In genomic region chr11:87467491-87468277, GRCm38 (mm10) we compare ENCODE assay signal across 11 mouse cellular contexts.
DNase-seq lines count a peak whose midpoint lies in the region; ATAC-seq and TF ChIP-seq lines count a peak whose summit lies in the region.
"Had no signal": no experiment of that assay in that cellular context is flagged by ENCODE, and none has a peak within 500 bp of the region (broad histone marks: within the 10 kb centered on the region; RNA-seq: fewer than 3 reads in every experiment).

No protein-coding gene starts in this region.

- DNase-seq in kidney, adult 8-10 months, result no peak
- DNase-seq in CH12.LX (ENCODE audit: extremely low read depth), result no peak
- no peak for DNase-seq in midbrain, embryonic 10.5 days (ENCODE audit: low spot score)
- DNase-seq in retina, postnatal 1 day, result no peak
- DNase-seq in embryo, embryonic 11 days, result no peak
- DNase-seq: cerebellum, adult 2 months had no signal

- no peak overlapping the region for H3K27ac ChIP-seq in kidney, embryonic 16.5 days (ENCODE audit: low read length)
- 0 out of 2 replicates have a peak overlapping the region, but pooled peaks have one; percentile 12 for H3K27ac ChIP-seq in CH12.LX (ENCODE audit: insufficient read depth, low read depth)
- no peak overlapping the region for H3K27ac ChIP-seq in intestine, embryonic 16.5 days (ENCODE audit: low read length)
- H3K27ac ChIP-seq in stomach, embryonic 15.5 days, result no peak overlapping the region; the same call in 1 of the 2 replicates
- no peak overlapping the region for H3K27ac ChIP-seq in midbrain, embryonic 10.5 days (replicated peaks)
- H3K27ac ChIP-seq: neural tube, embryonic 12.5 days had no signal

- H3K4me3 ChIP-seq in kidney, embryonic 16.5 days (ENCODE audit: low read length), result no peak overlapping the region
- peak overlapping the region in 1 of 3 experiments; percentile 21 for H3K4me3 ChIP-seq in CH12.LX (replicated peaks in 1 of 3; ENCODE audit: low read depth in 2 of 3, low read length in 2 of 3, poor library complexity in 1 of 3)
- H3K4me3 ChIP-seq in intestine, embryonic 16.5 days (ENCODE audit: low read length), result no peak overlapping the region
- H3K4me3 ChIP-seq in stomach, embryonic 15.5 days (replicated peaks), result no peak overlapping the region
- no peak overlapping the region for H3K4me3 ChIP-seq in midbrain, embryonic 10.5 days
- H3K4me3 ChIP-seq: erythroblast, embryonic 14.5 days; neural tube, embryonic 12.5 days had no signal

- peaks cover 16% of the 10 kb centered on the region for H3K4me1 ChIP-seq in kidney, embryonic 16.5 days (ENCODE audit: insufficient read depth, low read length)
- peaks cover 13 to 54% of the 10 kb centered on the region in 2 experiments for H3K4me1 ChIP-seq in CH12.LX (ENCODE audit: control insufficient read depth in 1 of 2, insufficient read depth in 2 of 2)
- H3K4me1 ChIP-seq in intestine, embryonic 16.5 days (ENCODE audit: control insufficient read depth, insufficient read depth, low read length), result peaks cover 5% of the 10 kb centered on the region
- H3K4me1 ChIP-seq in stomach, embryonic 15.5 days, result peaks cover 12% of the 10 kb centered on the region; the same call in 1 of the 2 replicates
- peaks cover 20% of the 10 kb centered on the region for H3K4me1 ChIP-seq in midbrain, embryonic 10.5 days
- H3K4me1 ChIP-seq: neural tube, embryonic 12.5 days had no signal

- ATAC-seq in kidney, embryonic 16.5 days (ENCODE audit: low FRiP score, low TSS enrichment), result no peak
- no peak for ATAC-seq in intestine, embryonic 16.5 days
- no peak for ATAC-seq in stomach, embryonic 15.5 days (ENCODE audit: insufficient read depth, low FRiP score, low read depth)

- H3K9me3 ChIP-seq in kidney, embryonic 16.5 days (ENCODE audit: low read length), result no peaks in the 10 kb centered on the region
- H3K9me3 ChIP-seq in CH12.LX (replicated peaks; ENCODE audit: low read length), result no peaks in the 10 kb centered on the region
- H3K9me3 ChIP-seq in intestine, embryonic 16.5 days (ENCODE audit: control insufficient read depth, low read length), result no peaks in the 10 kb centered on the region
- H3K9me3 ChIP-seq in stomach, embryonic 15.5 days, result no peaks in the 10 kb centered on the region
- no peaks in the 10 kb centered on the region for H3K9me3 ChIP-seq in midbrain, embryonic 10.5 days (replicated peaks)
- H3K9me3 ChIP-seq: neural tube, embryonic 12.5 days had no signal

- H3K9ac ChIP-seq in kidney, embryonic 16.5 days (replicated peaks; ENCODE audit: low read length), result 0 out of 2 replicates have a peak overlapping the region, but pooled peaks have one; percentile 7
- H3K9ac ChIP-seq in CH12.LX (ENCODE audit: insufficient read depth, low read depth), result peak overlapping the region; percentile 59
- H3K9ac ChIP-seq in intestine, embryonic 16.5 days (ENCODE audit: low read depth, low read length), result peak overlapping the region; percentile 38; the same call in 1 of the 2 replicates
- no peak overlapping the region for H3K9ac ChIP-seq in stomach, embryonic 15.5 days
- H3K9ac ChIP-seq: neural tube, embryonic 12.5 days had no signal

- in situ Hi-C loops in CH12.LX (cut with MboI; ENCODE audit: low pct_ligation_motif_present, low pct_unique_long_range_greater_than_20kb, low sequenced_read_pairs), result no loop called here

- dilution Hi-C loops in CH12.LX (cut with MboI; ENCODE audit: extremely low pct_ligation_motif_present, extremely low pct_unique_long_range_greater_than_20kb, low sequenced_read_pairs), result no loop called here

- TF ChIP-seq RAD21 in CH12.LX (IDR thresholded peaks at IDR 0.05; ENCODE audit: low read depth, low read length), result no peak

- TF ChIP-seq POLR2A in CH12.LX (IDR thresholded peaks at IDR 0.05; ENCODE audit: low read depth, low read length), result no peak; the same call in 1 of the 2 replicates

- no peaks in the 10 kb centered on the region for H3K79me2 ChIP-seq in CH12.LX (replicated peaks; ENCODE audit: control insufficient read depth, extremely low read depth, insufficient read depth, poor library complexity, severe bottlenecking)

- no peak for TF ChIP-seq EP300 in CH12.LX (IDR thresholded peaks at IDR 0.05; ENCODE audit: low read length)

- H3K27me3 ChIP-seq in kidney, embryonic 16.5 days (ENCODE audit: insufficient read depth, low read length), result no peaks in the 10 kb centered on the region
- H3K27me3 ChIP-seq in CH12.LX (replicated peaks), result no peaks in the 10 kb centered on the region
- no peaks in the 10 kb centered on the region for H3K27me3 ChIP-seq in intestine, embryonic 16.5 days (replicated peaks; ENCODE audit: control insufficient read depth, insufficient read depth, low read length)
- H3K27me3 ChIP-seq in stomach, embryonic 15.5 days (replicated peaks), result no peaks in the 10 kb centered on the region
- peaks cover 18% of the 10 kb centered on the region for H3K27me3 ChIP-seq in midbrain, embryonic 10.5 days (ENCODE audit: low read depth, poor library complexity, severe bottlenecking)
- H3K27me3 ChIP-seq: neural tube, embryonic 12.5 days had no signal

- 17% methylated on average over 19 of the region's 19 CpGs for WGBS in kidney, embryonic 16.5 days
- WGBS in intestine, embryonic 16.5 days, result 24% methylated on average over 19 of the region's 19 CpGs
- WGBS in stomach, embryonic 15.5 days, result 31% methylated on average over 19 of the region's 19 CpGs
- WGBS in midbrain, embryonic 10.5 days, result 70% methylated on average over 19 of the region's 19 CpGs

- no peak for TF ChIP-seq CTCF in CH12.LX (conservative IDR thresholded peaks at IDR 0.05 in 1 of 2, IDR thresholded peaks at IDR 0.05 in 1 of 2; ENCODE audit: low read depth in 2 of 2, low read length in 2 of 2)

- H3K4me2 ChIP-seq in kidney, embryonic 16.5 days (replicated peaks; ENCODE audit: low read depth, low read length), result peak overlapping the region; percentile 24
- peak overlapping the region; percentile 30 for H3K4me2 ChIP-seq in CH12.LX (ENCODE audit: insufficient read depth, low read depth, poor library complexity, severe bottlenecking)
- H3K4me2 ChIP-seq in intestine, embryonic 16.5 days (ENCODE audit: low read depth, low read length), result 0 out of 2 replicates have a peak overlapping the region, but pooled peaks have one; percentile 1
- peak overlapping the region; percentile 29 for H3K4me2 ChIP-seq in stomach, embryonic 15.5 days
- H3K4me2 ChIP-seq: neural tube, embryonic 12.5 days had no signal

- H3K36me3 ChIP-seq in kidney, embryonic 16.5 days (ENCODE audit: insufficient read depth, low read length), result no peaks in the 10 kb centered on the region
- no peaks in the 10 kb centered on the region for H3K36me3 ChIP-seq in CH12.LX (replicated peaks in 1 of 2; ENCODE audit: control insufficient read depth in 1 of 2, insufficient read depth in 1 of 2, low read length in 1 of 2)
- H3K36me3 ChIP-seq in intestine, embryonic 16.5 days (ENCODE audit: control insufficient read depth, insufficient read depth, low read length), result no peaks in the 10 kb centered on the region
- no peaks in the 10 kb centered on the region for H3K36me3 ChIP-seq in stomach, embryonic 15.5 days
- no peaks in the 10 kb centered on the region for H3K36me3 ChIP-seq in midbrain, embryonic 10.5 days
- H3K36me3 ChIP-seq: neural tube, embryonic 12.5 days had no signal

TF ChIP-seq in CH12.LX, 34 proteins besides CTCF, POLR2A, EP300 and RAD21:
- TF ChIP-seq CHD2 (IDR thresholded peaks at IDR 0.05; ENCODE audit: low read length) (peak; percentile 41), ZC3H11A (IDR thresholded peaks at IDR 0.05; ENCODE audit: low read depth, low read length) (no peak), HCFC1 (IDR thresholded peaks at IDR 0.05; ENCODE audit: low read depth, low read length) (no peak), ZMIZ1 (IDR thresholded peaks at IDR 0.05; ENCODE audit: low read depth, low read length) (no peak), JUN (IDR thresholded peaks at IDR 0.05; ENCODE audit: insufficient read depth, low read depth, low read length) (no peak), ELF1 (IDR thresholded peaks at IDR 0.05; ENCODE audit: low read depth, low read length) (peak; percentile 34; the same call in 1 of the 2 replicates), POLR2AphosphoS2 (IDR thresholded peaks at IDR 0.05; ENCODE audit: low read depth, low read length) (no peak), NRF1 (IDR thresholded peaks at IDR 0.05; ENCODE audit: low read depth, low read length) (no peak), MYC (IDR thresholded peaks at IDR 0.05; ENCODE audit: low read depth, low read length) (no peak), ZNF384 (IDR thresholded peaks at IDR 0.05; ENCODE audit: low read depth, low read length) (0 out of 2 replicates have a peak, but pooled peaks have one; percentile 48), USF2 (conservative IDR thresholded peaks at IDR 0.05; ENCODE audit: low read depth, low read length) (no peak), RCOR1 (conservative IDR thresholded peaks at IDR 0.05; ENCODE audit: low read depth, low read length) (no peak), SIN3A (IDR thresholded peaks at IDR 0.05; ENCODE audit: low read length) (no peak), MAX (IDR thresholded peaks at IDR 0.05; ENCODE audit: low read length) (peak; percentile 34; the same call in 1 of the 2 replicates), MXI1 (IDR thresholded peaks at IDR 0.05; ENCODE audit: low read depth, low read length) (0 out of 2 replicates have a peak, but pooled peaks have one; percentile 32), UBTF (IDR thresholded peaks at IDR 0.05; ENCODE audit: low read depth, low read length) (no peak), TCF12 (IDR thresholded peaks at IDR 0.05; ENCODE audit: low read depth, low read length) (0 out of 2 replicates have a peak, but pooled peaks have one; percentile 16)
